Mouse (Mus musculus): Measurements from ENCODE around the gene Nbea. TPM values are rescaled to one million over a fixed set of nuclear protein-coding genes. Genes with fewer than 3 reads are reported as not detected.

The Nbea gene
- polyA plus RNA-seq, 1 experiment from 2014 or later, result 13.6 TPM

GRCm38 (mm10) chr3:55659558-55660215 is 523.8 kb downstream of the Nbea start:
- Histone ChIP-seq H3K4me2 (no peak overlapping the region), H3K4me3 (ENCODE audit: low read depth, low read length) (no peak overlapping the region), H3K4me1 (ENCODE audit: control insufficient read depth, insufficient read depth, low read length) (no peaks in the 10 kb centered on the region), H3K27ac (ENCODE audit: low read depth, low read length) (no peak overlapping the region), H3K36me3 (ENCODE audit: control insufficient read depth, insufficient read depth, low read length) (no peaks in the 10 kb centered on the region), H3K27me3 (ENCODE audit: control insufficient read depth, insufficient read depth, low read length) (no peaks in the 10 kb centered on the region), H3K9ac (ENCODE audit: low read depth, low read length) (no peak overlapping the region), H3K9me3 (replicated peaks; ENCODE audit: control insufficient read depth, low read length) (no peaks in the 10 kb centered on the region)
- WGBS (ENCODE audit: insufficient replicate concordance), result 47% methylated on average over 7 of the region's 7 CpGs
- no peak for ATAC-seq (replicated peaks; ENCODE audit: insufficient number of reproducible peaks, low FRiP score, low TSS enrichment)

GRCm38 (mm10) chr3:55652321-55652720 is 531.2 kb downstream of the Nbea start:
- H3K27me3 ChIP-seq (ENCODE audit: control insufficient read depth, insufficient read depth, low read length), result no peaks in the 10 kb centered on the region
- no peak overlapping the region for H3K4me3 ChIP-seq (ENCODE audit: low read depth, low read length)
- 83% methylated on average over 2 of the region's 2 CpGs for WGBS (ENCODE audit: insufficient replicate concordance)
- H3K9me3 ChIP-seq (replicated peaks; ENCODE audit: control insufficient read depth, low read length), result no peaks in the 10 kb centered on the region
- no peak overlapping the region for H3K4me2 ChIP-seq
- H3K36me3 ChIP-seq (ENCODE audit: control insufficient read depth, insufficient read depth, low read length), result no peaks in the 10 kb centered on the region
- H3K4me1 ChIP-seq (ENCODE audit: control insufficient read depth, insufficient read depth, low read length), result no peaks in the 10 kb centered on the region
- no peak overlapping the region for H3K9ac ChIP-seq (ENCODE audit: low read depth, low read length)
- no peak overlapping the region for H3K27ac ChIP-seq (ENCODE audit: low read depth, low read length)
- no peak for ATAC-seq (replicated peaks; ENCODE audit: insufficient number of reproducible peaks, low FRiP score, low TSS enrichment)

- no peak for ATAC-seq (replicated peaks; ENCODE audit: insufficient number of reproducible peaks, low FRiP score, low TSS enrichment)
- H3K4me1 ChIP-seq (ENCODE audit: control insufficient read depth, insufficient read depth, low read length), result no peaks in the 10 kb centered on the region
- no peaks in the 10 kb centered on the region for H3K9me3 ChIP-seq (replicated peaks; ENCODE audit: control insufficient read depth, low read length)
- no peak overlapping the region for H3K4me2 ChIP-seq
- H3K36me3 ChIP-seq (ENCODE audit: control insufficient read depth, insufficient read depth, low read length), result no peaks in the 10 kb centered on the region
- H3K27me3 ChIP-seq (ENCODE audit: control insufficient read depth, insufficient read depth, low read length), result no peaks in the 10 kb centered on the region
- 72% methylated on average over 4 of the region's 4 CpGs for WGBS (ENCODE audit: insufficient replicate concordance)
- H3K27ac ChIP-seq (ENCODE audit: low read depth, low read length), result no peak overlapping the region
- no peak overlapping the region for H3K4me3 ChIP-seq (ENCODE audit: low read depth, low read length)
- no peak overlapping the region for H3K9ac ChIP-seq (ENCODE audit: low read depth, low read length)
Observed at GRCm38 (mm10) chr3:55651877-55652276, 531.6 kb downstream of the Nbea start.

GRCm38 (mm10) chr3:55649541-55649940 is 534.0 kb downstream of the Nbea start:
- Histone ChIP-seq H3K4me3 (ENCODE audit: low read depth, low read length) (no peak overlapping the region), H3K4me1 (ENCODE audit: control insufficient read depth, insufficient read depth, low read length) (no peaks in the 10 kb centered on the region), H3K9ac (ENCODE audit: low read depth, low read length) (no peak overlapping the region), H3K4me2 (no peak overlapping the region), H3K27ac (ENCODE audit: low read depth, low read length) (no peak overlapping the region), H3K36me3 (ENCODE audit: control insufficient read depth, insufficient read depth, low read length) (no peaks in the 10 kb centered on the region), H3K27me3 (ENCODE audit: control insufficient read depth, insufficient read depth, low read length) (no peaks in the 10 kb centered on the region), H3K9me3 (replicated peaks; ENCODE audit: control insufficient read depth, low read length) (no peaks in the 10 kb centered on the region)
- WGBS (ENCODE audit: insufficient replicate concordance), result 74% methylated on average over 5 of the region's 5 CpGs
- no peak for ATAC-seq (replicated peaks; ENCODE audit: insufficient number of reproducible peaks, low FRiP score, low TSS enrichment)

- Histone ChIP-seq H3K4me2 (no peak overlapping the region), H3K4me3 (ENCODE audit: low read depth, low read length) (no peak overlapping the region), H3K27me3 (ENCODE audit: control insufficient read depth, insufficient read depth, low read length) (no peaks in the 10 kb centered on the region), H3K27ac (ENCODE audit: low read depth, low read length) (no peak overlapping the region), H3K36me3 (ENCODE audit: control insufficient read depth, insufficient read depth, low read length) (no peaks in the 10 kb centered on the region), H3K4me1 (ENCODE audit: control insufficient read depth, insufficient read depth, low read length) (no peaks in the 10 kb centered on the region), H3K9me3 (replicated peaks; ENCODE audit: control insufficient read depth, low read length) (no peaks in the 10 kb centered on the region), H3K9ac (ENCODE audit: low read depth, low read length) (no peak overlapping the region)
- no peak for ATAC-seq (replicated peaks; ENCODE audit: insufficient number of reproducible peaks, low FRiP score, low TSS enrichment)
- WGBS (ENCODE audit: insufficient replicate concordance), result 82% methylated on average over 4 of the region's 4 CpGs
Observed at GRCm38 (mm10) chr3:55648299-55648698, 535.2 kb downstream of the Nbea start.

- Histone ChIP-seq H3K4me1 (ENCODE audit: control insufficient read depth, insufficient read depth, low read length) (no peaks in the 10 kb centered on the region), H3K27ac (ENCODE audit: low read depth, low read length) (no peak overlapping the region), H3K36me3 (ENCODE audit: control insufficient read depth, insufficient read depth, low read length) (0 out of 2 replicates have a peak, but pooled peaks cover 3% of the 10 kb centered on the region), H3K4me3 (ENCODE audit: low read depth, low read length) (no peak overlapping the region), H3K4me2 (no peak overlapping the region), H3K27me3 (ENCODE audit: control insufficient read depth, insufficient read depth, low read length) (no peaks in the 10 kb centered on the region), H3K9ac (ENCODE audit: low read depth, low read length) (no peak overlapping the region), H3K9me3 (replicated peaks; ENCODE audit: control insufficient read depth, low read length) (no peaks in the 10 kb centered on the region)
- no peak for ATAC-seq (replicated peaks; ENCODE audit: insufficient number of reproducible peaks, low FRiP score, low TSS enrichment)
- WGBS (ENCODE audit: insufficient replicate concordance), result 82% methylated on average over 6 of the region's 6 CpGs
Observed at GRCm38 (mm10) chr3:55647176-55647575, 536.3 kb downstream of the Nbea start.

- 0 out of 2 replicates have a peak, but pooled peaks cover 3% of the 10 kb centered on the region for H3K36me3 ChIP-seq (ENCODE audit: control insufficient read depth, insufficient read depth, low read length)
- no peak for ATAC-seq (replicated peaks; ENCODE audit: insufficient number of reproducible peaks, low FRiP score, low TSS enrichment)
- H3K27ac ChIP-seq (ENCODE audit: low read depth, low read length), result no peak overlapping the region
- no peaks in the 10 kb centered on the region for H3K4me1 ChIP-seq (ENCODE audit: control insufficient read depth, insufficient read depth, low read length)
- no peak overlapping the region for H3K9ac ChIP-seq (ENCODE audit: low read depth, low read length)
- no peaks in the 10 kb centered on the region for H3K9me3 ChIP-seq (replicated peaks; ENCODE audit: control insufficient read depth, low read length)
- H3K27me3 ChIP-seq (ENCODE audit: control insufficient read depth, insufficient read depth, low read length), result no peaks in the 10 kb centered on the region
- WGBS (ENCODE audit: insufficient replicate concordance), result 88% methylated on average over 3 of the region's 3 CpGs
- H3K4me2 ChIP-seq, result no peak overlapping the region
- no peak overlapping the region for H3K4me3 ChIP-seq (ENCODE audit: low read depth, low read length)
Observed at GRCm38 (mm10) chr3:55646437-55646836, 537.1 kb downstream of the Nbea start.

- no peak for ATAC-seq (replicated peaks; ENCODE audit: insufficient number of reproducible peaks, low FRiP score, low TSS enrichment)
- Histone ChIP-seq H3K4me2 (no peak overlapping the region), H3K4me3 (ENCODE audit: low read depth, low read length) (no peak overlapping the region), H3K27me3 (ENCODE audit: control insufficient read depth, insufficient read depth, low read length) (no peaks in the 10 kb centered on the region), H3K9me3 (replicated peaks; ENCODE audit: control insufficient read depth, low read length) (no peaks in the 10 kb centered on the region), H3K36me3 (ENCODE audit: control insufficient read depth, insufficient read depth, low read length) (0 out of 2 replicates have a peak, but pooled peaks cover 3% of the 10 kb centered on the region), H3K9ac (ENCODE audit: low read depth, low read length) (no peak overlapping the region), H3K4me1 (ENCODE audit: control insufficient read depth, insufficient read depth, low read length) (no peaks in the 10 kb centered on the region), H3K27ac (ENCODE audit: low read depth, low read length) (no peak overlapping the region)
- 77% methylated on average over 11 of the region's 11 CpGs for WGBS (ENCODE audit: insufficient replicate concordance)
Observed at GRCm38 (mm10) chr3:55644035-55644618, 539.4 kb downstream of the Nbea start.

GRCm38 (mm10) chr3:55637660-55638059 is 545.8 kb downstream of the Nbea start:
- Histone ChIP-seq H3K27me3 (ENCODE audit: control insufficient read depth, insufficient read depth, low read length) (no peaks in the 10 kb centered on the region), H3K36me3 (ENCODE audit: control insufficient read depth, insufficient read depth, low read length) (no peaks in the 10 kb centered on the region), H3K4me1 (ENCODE audit: control insufficient read depth, insufficient read depth, low read length) (no peaks in the 10 kb centered on the region), H3K27ac (ENCODE audit: low read depth, low read length) (no peak overlapping the region), H3K4me3 (ENCODE audit: low read depth, low read length) (no peak overlapping the region), H3K4me2 (no peak overlapping the region), H3K9ac (ENCODE audit: low read depth, low read length) (no peak overlapping the region), H3K9me3 (replicated peaks; ENCODE audit: control insufficient read depth, low read length) (no peaks in the 10 kb centered on the region)
- ATAC-seq (replicated peaks; ENCODE audit: insufficient number of reproducible peaks, low FRiP score, low TSS enrichment), result no peak
- 77% methylated on average over 7 of the region's 7 CpGs for WGBS (ENCODE audit: insufficient replicate concordance)

All from heart, embryonic 11.5 days (tissue).